ENCODE assay signal across 16 mouse cellular contexts in the genomic region with DNA sequence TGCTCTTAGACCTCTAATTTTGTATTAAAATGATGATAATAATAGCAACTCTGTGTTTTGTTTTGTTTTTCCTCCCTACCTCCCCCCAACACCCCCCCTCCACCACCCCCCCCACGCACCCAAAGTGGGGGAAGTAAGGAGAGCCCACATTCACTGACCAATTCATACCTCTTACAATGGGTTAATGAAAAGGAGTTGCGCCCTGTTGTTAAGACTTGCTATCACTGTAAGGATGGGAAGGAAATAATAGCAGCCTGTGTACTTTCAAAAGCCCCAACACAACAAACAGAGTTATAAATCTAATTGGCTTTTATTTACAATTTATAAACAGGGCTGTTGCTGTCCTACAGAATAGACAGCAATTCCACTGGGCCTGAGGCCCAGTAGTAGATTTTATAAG.
DNase-seq lines count a peak whose midpoint lies in the region; ATAC-seq and TF ChIP-seq lines count a peak whose summit lies in the region.
"Had no signal": no experiment of that assay in that cellular context is flagged by ENCODE, and none has a peak within 500 bp of the region (broad histone marks: within the 10 kb centered on the region; RNA-seq: fewer than 3 reads in every experiment).

No protein-coding gene starts in this region.

- no peak for ATAC-seq in hindbrain, postnatal 0 days
- ATAC-seq in lung, embryonic 15.5 days (ENCODE audit: borderline replicate concordance, extremely low read depth, low FRiP score, low TSS enrichment), result no peak
- ATAC-seq in forebrain, embryonic 12.5 days (ENCODE audit: low FRiP score), result no peak
- peak; percentile 29 for ATAC-seq in neural tube, embryonic 13.5 days (ENCODE audit: low read depth)

- no peak for DNase-seq in hindbrain, embryonic 10.5 days (ENCODE audit: low spot score)
- DNase-seq in hindbrain, postnatal 0 days (ENCODE audit: low spot score), result no peak
- no peak for DNase-seq in lung, postnatal 36 days
- no peak for DNase-seq in thymus, postnatal 4 days
- no peak for DNase-seq in urinary bladder, adult 18-20 months (ENCODE audit: low spot score in 2 of 2)
- DNase-seq: gastrocnemius, postnatal 36 days; kidney, postnatal 36 days; right cerebral cortex, postnatal 14 days; thymus, adult 2 months had no signal

- H3K9ac ChIP-seq in hindbrain, postnatal 0 days (replicated peaks; ENCODE audit: low read length), result no peak overlapping the region
- H3K9ac ChIP-seq in lung, embryonic 15.5 days, result no peak overlapping the region
- H3K9ac ChIP-seq in forebrain, embryonic 12.5 days, result no peak overlapping the region; the same call in 1 of the 2 replicates
- H3K9ac ChIP-seq in neural tube, embryonic 13.5 days, result 0 out of 2 replicates have a peak overlapping the region, but pooled peaks have one; percentile 14
- H3K9ac ChIP-seq: embryonic facial prominence, embryonic 15.5 days; hindbrain, embryonic 14.5 days; lung, embryonic 14.5 days had no signal

- peak overlapping the region; percentile 31 for H3K27ac ChIP-seq in hindbrain, embryonic 10.5 days
- no peak overlapping the region for H3K27ac ChIP-seq in hindbrain, postnatal 0 days
- H3K27ac ChIP-seq in lung, embryonic 15.5 days, result 0 out of 2 replicates have a peak overlapping the region, but pooled peaks have one; percentile 7
- H3K27ac ChIP-seq in forebrain, embryonic 12.5 days, result peak overlapping the region; percentile 56; the same call in 1 of the 2 replicates
- H3K27ac ChIP-seq in neural tube, embryonic 13.5 days (replicated peaks), result peak overlapping the region; percentile 65
- H3K27ac ChIP-seq: embryonic facial prominence, embryonic 15.5 days had no signal

- H3K4me2 ChIP-seq in hindbrain, postnatal 0 days (ENCODE audit: low read depth, low read length), result no peak overlapping the region
- H3K4me2 ChIP-seq in lung, embryonic 15.5 days, result no peak overlapping the region
- H3K4me2 ChIP-seq in forebrain, embryonic 12.5 days, result 0 out of 2 replicates have a peak overlapping the region, but pooled peaks have one; percentile 22
- H3K4me2 ChIP-seq in neural tube, embryonic 13.5 days, result peak overlapping the region; percentile 26
- H3K4me2 ChIP-seq: hindbrain, embryonic 14.5 days; liver, embryonic 11.5 days; lung, embryonic 14.5 days had no signal

- no peak overlapping the region for H3K4me3 ChIP-seq in hindbrain, embryonic 10.5 days
- H3K4me3 ChIP-seq in hindbrain, postnatal 0 days (ENCODE audit: low read length), result no peak overlapping the region
- H3K4me3 ChIP-seq in lung, embryonic 15.5 days, result no peak overlapping the region
- no peak overlapping the region for H3K4me3 ChIP-seq in forebrain, embryonic 12.5 days (replicated peaks)
- H3K4me3 ChIP-seq in neural tube, embryonic 13.5 days, result no peak overlapping the region
- H3K4me3 ChIP-seq: embryonic facial prominence, embryonic 15.5 days had no signal

- H3K4me1 ChIP-seq in hindbrain, embryonic 10.5 days (replicated peaks), result peaks cover 50% of the 10 kb centered on the region
- peaks cover 28% of the 10 kb centered on the region for H3K4me1 ChIP-seq in hindbrain, postnatal 0 days (ENCODE audit: insufficient read depth, low read length)
- H3K4me1 ChIP-seq in lung, embryonic 15.5 days, result peaks cover 38% of the 10 kb centered on the region
- peaks cover 35% of the 10 kb centered on the region for H3K4me1 ChIP-seq in forebrain, embryonic 12.5 days
- peaks cover 42% of the 10 kb centered on the region for H3K4me1 ChIP-seq in neural tube, embryonic 13.5 days (replicated peaks)

- H3K36me3 ChIP-seq in hindbrain, embryonic 10.5 days, result no peaks in the 10 kb centered on the region
- no peaks in the 10 kb centered on the region for H3K36me3 ChIP-seq in hindbrain, postnatal 0 days (ENCODE audit: insufficient read depth, low read length)
- H3K36me3 ChIP-seq in lung, embryonic 15.5 days, result no peaks in the 10 kb centered on the region
- no peaks in the 10 kb centered on the region for H3K36me3 ChIP-seq in forebrain, embryonic 12.5 days (replicated peaks)
- no peaks in the 10 kb centered on the region for H3K36me3 ChIP-seq in neural tube, embryonic 13.5 days
- H3K36me3 ChIP-seq: embryonic facial prominence, embryonic 15.5 days had no signal

- 51% methylated on average over 2 of the region's 2 CpGs for WGBS in hindbrain, embryonic 10.5 days
- 41% methylated on average over 2 of the region's 2 CpGs for WGBS in hindbrain, postnatal 0 days
- 63% methylated on average over 2 of the region's 2 CpGs for WGBS in lung, embryonic 15.5 days
- WGBS in forebrain, embryonic 12.5 days, result 9% methylated on average over 2 of the region's 2 CpGs
- WGBS in neural tube, embryonic 13.5 days, result 19% methylated on average over 2 of the region's 2 CpGs

- TF ChIP-seq CTCF in hindbrain, postnatal 0 days (IDR thresholded peaks at IDR 0.05; ENCODE audit: low read depth), result no peak

- no peaks in the 10 kb centered on the region for H3K9me3 ChIP-seq in hindbrain, embryonic 10.5 days
- H3K9me3 ChIP-seq in hindbrain, postnatal 0 days (ENCODE audit: low read length), result no peaks in the 10 kb centered on the region
- no peaks in the 10 kb centered on the region for H3K9me3 ChIP-seq in lung, embryonic 15.5 days
- H3K9me3 ChIP-seq in forebrain, embryonic 12.5 days, result no peaks in the 10 kb centered on the region
- no peaks in the 10 kb centered on the region for H3K9me3 ChIP-seq in neural tube, embryonic 13.5 days
- H3K9me3 ChIP-seq: embryonic facial prominence, embryonic 15.5 days had no signal

- H3K27me3 ChIP-seq in hindbrain, embryonic 10.5 days (ENCODE audit: insufficient read depth, poor library complexity, severe bottlenecking), result no peaks in the 10 kb centered on the region
- no peaks in the 10 kb centered on the region for H3K27me3 ChIP-seq in hindbrain, postnatal 0 days (ENCODE audit: insufficient read depth, low read length)
- no peaks in the 10 kb centered on the region for H3K27me3 ChIP-seq in lung, embryonic 15.5 days
- H3K27me3 ChIP-seq in forebrain, embryonic 12.5 days, result no peaks in the 10 kb centered on the region; the same call in 1 of the 2 replicates
- no peaks in the 10 kb centered on the region for H3K27me3 ChIP-seq in neural tube, embryonic 13.5 days
- H3K27me3 ChIP-seq: embryonic facial prominence, embryonic 15.5 days had no signal

Comparison
In these comparisons a context has a peak if more than half of its experiments do, and no peak if none do; other contexts are left out.
1. H3K4me2 ChIP-seq: peak in forebrain, embryonic 12.5 days (single experiment) and neural tube, embryonic 13.5 days (single experiment); none in hindbrain, postnatal 0 days (single experiment) and lung, embryonic 15.5 days (single experiment).